Mouse (Mus musculus) liver, postnatal 0 days (tissue): ENCODE measurements around the gene Apol7b.
"Not testable (repeated sequence)": the region's sequence is repeated elsewhere in the genome, so short reads cannot be mapped to it uniquely, and the experiment has no call there.

Source experiments
- CTCF ChIP-seq: sonication (generic); IDR thresholded peaks from 2 replicates; pipeline ENCODE4 v1.5.1; 2016; ENCODE audit warnings: antibody characterized with exemption, low read depth
- EP300 ChIP-seq: IDR thresholded peaks from 2 replicates; pipeline ENCODE4 v1.6.1; 2016; ENCODE audit warnings: antibody characterized with exemption, low read depth, mild to moderate bottlenecking

DNA sequence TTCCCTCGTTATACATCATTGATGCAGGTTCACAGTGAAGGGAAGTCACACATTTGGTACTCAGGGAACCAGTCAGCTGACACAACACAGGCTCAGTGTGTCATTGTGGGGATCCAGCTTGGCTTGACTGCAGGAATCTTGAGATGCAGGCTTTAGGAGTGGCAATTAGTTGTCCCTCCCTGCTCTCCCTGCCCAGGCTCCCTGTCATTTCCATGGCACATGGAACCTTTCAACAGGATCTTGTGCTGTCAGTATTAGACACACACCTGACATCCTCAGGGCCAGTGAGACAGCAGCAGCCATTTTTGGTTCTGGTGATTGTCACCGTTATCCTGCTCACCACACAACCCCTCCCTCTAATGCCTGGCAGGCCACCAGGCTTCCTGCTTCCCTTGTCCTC is 31.6 kb downstream of the Apol7b start:
- TF ChIP-seq CTCF, EP300: not testable (repeated sequence)
